ENCODE assay signal across 8 mouse cellular contexts in the genomic region with DNA sequence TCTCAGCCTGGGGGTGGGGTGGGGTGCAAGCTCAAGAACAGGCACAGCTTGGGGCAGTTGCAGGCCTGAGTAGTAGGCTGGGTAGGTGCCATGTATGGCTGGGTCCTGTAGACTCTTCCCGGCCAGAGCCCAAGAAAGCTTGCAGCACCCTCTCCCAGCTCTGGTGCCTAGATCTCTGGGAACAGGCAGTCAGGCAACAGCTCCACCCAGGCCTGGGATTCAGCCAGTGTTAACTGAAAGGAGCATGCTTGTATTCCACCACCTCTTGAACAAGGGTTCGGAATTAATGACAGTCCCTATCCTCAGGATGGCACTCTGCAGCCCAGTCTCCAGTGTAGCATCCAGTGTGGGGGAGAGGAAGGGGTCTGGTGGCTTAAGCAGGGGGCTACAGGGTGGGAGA. TPM values are rescaled to one million over a fixed set of nuclear protein-coding genes. Genes with fewer than 3 reads are reported as not detected.
DNase-seq lines count a peak whose midpoint lies in the region; ATAC-seq and TF ChIP-seq lines count a peak whose summit lies in the region.

No protein-coding gene starts in this region.

- no peaks in the 10 kb centered on the region for H3K9me3 ChIP-seq in hindbrain, embryonic 10.5 days
- H3K9me3 ChIP-seq in hindbrain, embryonic 11.5 days (ENCODE audit: control insufficient read depth, low read length), result no peaks in the 10 kb centered on the region
- H3K9me3 ChIP-seq in heart, embryonic 14.5 days (ENCODE audit: control insufficient read depth, low read length), result no peaks in the 10 kb centered on the region
- no peaks in the 10 kb centered on the region for H3K9me3 ChIP-seq in liver, embryonic 11.5 days (ENCODE audit: control insufficient read depth, low read length)

- no peak overlapping the region for H3K4me2 ChIP-seq in hindbrain, embryonic 11.5 days (replicated peaks; ENCODE audit: low read depth, low read length)
- H3K4me2 ChIP-seq in heart, embryonic 14.5 days (ENCODE audit: low read length), result peak overlapping the region; percentile 28; the same call in 1 of the 2 replicates
- no peak overlapping the region for H3K4me2 ChIP-seq in liver, embryonic 11.5 days

- H3K27me3 ChIP-seq in hindbrain, embryonic 10.5 days (ENCODE audit: insufficient read depth, poor library complexity, severe bottlenecking), result peaks cover 2% of the 10 kb centered on the region; the same call in 1 of the 2 replicates
- H3K27me3 ChIP-seq in hindbrain, embryonic 11.5 days (ENCODE audit: control insufficient read depth, insufficient read depth, low read length), result no peaks in the 10 kb centered on the region
- H3K27me3 ChIP-seq in heart, embryonic 14.5 days (ENCODE audit: control insufficient read depth, insufficient read depth, low read length), result no peaks in the 10 kb centered on the region
- H3K27me3 ChIP-seq in liver, embryonic 11.5 days (replicated peaks; ENCODE audit: control insufficient read depth, insufficient read depth, low read length), result no peaks in the 10 kb centered on the region

- no peak for TF ChIP-seq POLR2A in brain, embryonic 14.5 days (IDR thresholded peaks at IDR 0.05; ENCODE audit: borderline replicate concordance, extremely low read depth, insufficient read depth, insufficient read length, poor library complexity, severe bottlenecking)

- WGBS in hindbrain, embryonic 10.5 days, result 86% methylated on average over 2 of the region's 2 CpGs
- WGBS in hindbrain, embryonic 11.5 days, result 88% methylated on average over 2 of the region's 2 CpGs
- WGBS in heart, embryonic 14.5 days, result 70% methylated on average over 2 of the region's 2 CpGs
- 85% methylated on average over 2 of the region's 2 CpGs for WGBS in liver, embryonic 11.5 days

- ATAC-seq in hindbrain, embryonic 11.5 days (ENCODE audit: low FRiP score), result no peak
- ATAC-seq in heart, embryonic 14.5 days (ENCODE audit: insufficient number of reproducible peaks, insufficient read depth, low FRiP score, low read depth), result no peak
- ATAC-seq in liver, embryonic 11.5 days (replicated peaks; ENCODE audit: low FRiP score), result 0 out of 2 replicates have a peak, but pooled peaks have one; percentile 2
- no peak for ATAC-seq in CD4-positive, CD25-positive, alpha-beta regulatory T cell, adult 4 months

- no peak overlapping the region for H3K9ac ChIP-seq in hindbrain, embryonic 11.5 days (ENCODE audit: low read depth, low read length)
- H3K9ac ChIP-seq in heart, embryonic 14.5 days (ENCODE audit: low read length), result peak overlapping the region; percentile 66
- H3K9ac ChIP-seq in liver, embryonic 11.5 days (ENCODE audit: low read depth, low read length), result no peak overlapping the region

- H3K4me1 ChIP-seq in hindbrain, embryonic 10.5 days (replicated peaks), result peaks cover 35% of the 10 kb centered on the region
- peaks cover 13% of the 10 kb centered on the region for H3K4me1 ChIP-seq in hindbrain, embryonic 11.5 days (replicated peaks; ENCODE audit: control insufficient read depth, insufficient read depth, low read length)
- peaks cover 71% of the 10 kb centered on the region in 2 experiments for H3K4me1 ChIP-seq in heart, embryonic 14.5 days (ENCODE audit: control insufficient read depth in 2 of 2, insufficient read depth in 2 of 2, low read length in 2 of 2)
- H3K4me1 ChIP-seq in liver, embryonic 11.5 days (replicated peaks; ENCODE audit: control insufficient read depth, insufficient read depth, low read length), result peaks cover 24% of the 10 kb centered on the region

- no peaks in the 10 kb centered on the region for H3K36me3 ChIP-seq in hindbrain, embryonic 10.5 days
- H3K36me3 ChIP-seq in hindbrain, embryonic 11.5 days (ENCODE audit: control insufficient read depth, insufficient read depth, low read length), result no peaks in the 10 kb centered on the region
- H3K36me3 ChIP-seq in heart, embryonic 14.5 days (ENCODE audit: control insufficient read depth, insufficient read depth, low read length), result no peaks in the 10 kb centered on the region
- H3K36me3 ChIP-seq in liver, embryonic 11.5 days (ENCODE audit: control insufficient read depth, insufficient read depth, low read length), result no peaks in the 10 kb centered on the region

- H3K4me3 ChIP-seq in hindbrain, embryonic 10.5 days, result no peak overlapping the region
- no peak overlapping the region for H3K4me3 ChIP-seq in hindbrain, embryonic 11.5 days (ENCODE audit: low read depth, low read length)
- H3K4me3 ChIP-seq in heart, embryonic 14.5 days (ENCODE audit: control insufficient read depth in 1 of 2, insufficient read depth in 1 of 2, low read depth in 1 of 2, low read length in 2 of 2), result no peak overlapping the region
- H3K4me3 ChIP-seq in liver, embryonic 11.5 days (ENCODE audit: low read depth, low read length), result no peak overlapping the region

- DNase-seq in hindbrain, embryonic 10.5 days (ENCODE audit: low spot score), result no peak
- no peak for DNase-seq in hindbrain, embryonic 11.5 days (ENCODE audit: low spot score)
- DNase-seq in brain, embryonic 14.5 days (ENCODE audit: low read depth), result peak; percentile 6
- no peak for DNase-seq in liver, embryonic 11.5 days (ENCODE audit: low spot score)
- no peak for DNase-seq in ovary, postnatal 10 days (ENCODE audit: low spot score)
- DNase-seq in right cerebral cortex, postnatal 36 days (ENCODE audit: low spot score in 2 of 2), result no peak

- peak overlapping the region; percentile 56; the same call in 1 of the 2 replicates for H3K27ac ChIP-seq in hindbrain, embryonic 10.5 days
- H3K27ac ChIP-seq in hindbrain, embryonic 11.5 days (ENCODE audit: low read depth, low read length), result no peak overlapping the region
- peak overlapping the region; percentile 96 to 97 for H3K27ac ChIP-seq in heart, embryonic 14.5 days (replicated peaks in 1 of 2; ENCODE audit: control insufficient read depth in 1 of 2, insufficient read depth in 1 of 2, low read depth in 2 of 2, low read length in 2 of 2)
- no peak overlapping the region; the same call in 1 of the 2 replicates for H3K27ac ChIP-seq in liver, embryonic 11.5 days (ENCODE audit: low read depth, low read length)

- TF ChIP-seq CTCF in brain, embryonic 14.5 days (IDR thresholded peaks at IDR 0.05; ENCODE audit: borderline replicate concordance, extremely low read depth, insufficient read depth, insufficient read length), result no peak

RNA-seq across cellular contexts. Expression of gene Inpp5a, which starts 20.7 kb away (rescaled TPM):
- 17.9 and 19.0 TPM in 2 replicates for polyA plus RNA-seq in hindbrain, embryonic 10.5 days (2016; fragmentation: Nextera tagmentation; extraction: Ambion mirVana)
- 24.1 and 24.2 TPM in 2 replicates for polyA plus RNA-seq in hindbrain, embryonic 11.5 days (2014; fragmentation: Nextera tagmentation; extraction: Ambion mirVana)
- polyA plus RNA-seq in brain, embryonic 14.5 days (2012; rRNA removed), result 6.2 and 17.6 TPM in 2 replicates
- 89.9 and 93.9 TPM in 2 replicates for polyA plus RNA-seq in heart, embryonic 14.5 days (2014; fragmentation: Nextera tagmentation; extraction: Ambion mirVana)
- 11.8 and 14.3 TPM in 2 replicates for polyA plus RNA-seq in liver, embryonic 11.5 days (2014; fragmentation: Nextera tagmentation; extraction: Ambion mirVana)
- polyA plus RNA-seq in CD4-positive, CD25-positive, alpha-beta regulatory T cell, adult 4 months (2017; shearing (Covaris generic)), result 10 to 100 TPM in 1 of 2 experiments, 1 to 10 TPM in 1; 8.8 to 11.7 TPM

Comparison
In these comparisons a context has a peak if more than half of its experiments do, and no peak if none do; other contexts are left out.
1. H3K27ac ChIP-seq: peak in hindbrain, embryonic 10.5 days (single experiment) and heart, embryonic 14.5 days (2 of 2); none in hindbrain, embryonic 11.5 days (single experiment) and liver, embryonic 11.5 days (single experiment).